Mouse (Mus musculus) mature B cell (primary cell): ENCODE measurements around the gene Cdca3.

Experiments used
- in situ Hi-C: fragments of 300-500 bp; cut with MboI; formaldehyde crosslinking; loops from 2 replicates; pipeline ENCODE4 v1.14.3; 2019

Gene Cdca3

DNA sequence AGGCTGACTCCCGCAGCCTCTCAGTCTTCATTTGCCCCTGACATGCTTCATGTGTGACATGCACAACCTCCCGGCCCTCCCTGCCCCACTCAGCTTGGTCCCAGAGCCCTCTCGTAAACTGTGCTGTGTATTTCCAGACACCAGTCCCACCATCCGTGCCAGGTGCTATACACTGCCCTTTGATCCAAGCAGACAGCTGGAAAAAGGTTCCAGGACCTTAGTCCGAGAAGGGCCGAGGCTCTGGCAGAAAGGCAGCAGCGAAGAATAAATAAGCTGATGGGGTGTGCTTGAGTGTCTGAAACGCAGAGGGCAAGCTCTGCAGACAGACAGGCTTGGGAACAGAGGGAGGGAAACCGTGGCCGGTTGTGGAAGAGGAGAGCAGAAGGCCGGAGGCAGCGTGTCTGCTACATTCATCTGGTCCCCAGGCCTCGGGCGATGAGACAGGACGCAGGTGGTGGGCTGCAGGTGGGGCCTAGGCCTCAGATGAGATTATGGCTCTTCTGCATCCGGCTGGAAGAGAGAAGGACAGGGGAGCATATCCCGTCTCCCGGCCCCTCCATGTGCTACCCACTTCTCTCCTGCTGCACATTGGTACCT is 36.5 kb downstream of the Cdca3 start:
- in situ Hi-C loops = no loop called here

- in situ Hi-C loops = no loop called here
Observed at GRCm38 (mm10) chr6:124866560-124866959, 37.2 kb downstream of the Cdca3 start.

DNA sequence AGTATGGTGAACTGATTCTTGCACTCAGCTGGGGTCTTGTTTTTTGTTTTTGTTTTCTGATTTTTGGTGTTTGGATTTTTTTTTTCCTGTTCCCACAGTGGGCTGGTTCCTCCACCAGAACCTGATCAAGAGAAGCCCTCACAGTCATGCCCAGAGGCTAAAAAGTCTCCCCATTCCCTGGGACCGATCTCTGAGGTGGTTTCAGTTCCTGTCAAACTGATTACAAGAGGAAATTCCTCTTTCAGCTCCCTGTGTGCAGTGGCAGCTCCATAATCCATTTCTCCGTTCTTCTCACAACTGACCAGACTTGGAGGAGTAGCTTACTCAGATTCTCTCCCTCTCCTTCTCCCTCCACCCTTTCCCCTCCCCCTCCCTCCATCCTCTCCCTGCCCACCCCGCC is 45.0 kb downstream of the Cdca3 start:
- in situ Hi-C loops = no loop called here

DNA sequence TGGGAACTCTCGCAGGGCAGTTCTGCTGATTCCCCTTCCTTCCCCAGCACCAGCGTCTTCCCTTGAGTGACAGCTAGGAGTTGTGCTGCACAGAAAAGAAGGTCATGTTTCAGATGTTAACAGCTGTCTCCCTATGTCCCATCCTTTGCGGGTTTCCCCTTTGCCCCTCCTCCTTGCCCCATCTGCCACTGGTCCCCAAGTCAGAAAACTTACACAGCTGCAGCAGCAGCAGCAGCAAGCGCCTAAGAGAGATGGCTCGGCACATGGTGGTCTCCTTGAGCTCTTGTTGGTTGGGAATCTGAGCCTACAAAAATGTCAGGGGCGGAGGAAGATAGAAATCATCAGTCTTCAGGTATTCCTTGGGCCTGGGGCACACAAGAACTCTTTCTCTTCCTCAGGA is 50.0 kb downstream of the Cdca3 start:
- in situ Hi-C loops = no loop called here

GRCm38 (mm10) chr6:124881821-124882220 is 52.5 kb downstream of the Cdca3 start:
- in situ Hi-C loops = no loop called here
